Mouse (Mus musculus) heart, adult 18-20 months (tissue): ENCODE results near the gene Twist1. TPM values are rescaled to one million over a fixed set of nuclear protein-coding genes. Genes with fewer than 3 reads are reported as not detected.
A peak's percentile ranks its signal among the peaks of the same experiment; 100 is the strongest.

ENCODE experiments used
- DNase-seq, 2 experiments: peaks; one replicate each; pipeline ENCODE4 v3.0.0; 2021 to 2022; ENCODE audit warnings: mixed read lengths in 1 of 2
- long read RNA-seq, 2 experiments: library from polyadenylated mRNA; stranded (forward); transcript quantifications; one replicate each; pipeline ENCODE4 v2.0.0; 2021
- total RNA-seq, 2 experiments: library from RNA; stranded (reverse); gene quantifications; 2 replicates each; pipeline ENCODE4 v1.2.3; 2021

Twist1 gene
- 1 to 10 TPM; 1.3 to 2.3 TPM for total RNA-seq
- long read RNA-seq, experiment 1, result 0 reads
- long read RNA-seq, experiment 2, partial matches to known transcripts, result 1 of 2 reads
- long read RNA-seq, experiment 2, other reads (novel, unspliced or antisense), result 0 of 2 reads

- DNase-seq, result peak; percentile 59 to 68
Observed at GRCm38 (mm10) chr12:33957400-33958240, at the start of gene Twist1. Gene Twist1 (plus strand): TSS chr12:33957671.

- DNase-seq, result no peak
Observed at GRCm38 (mm10) chr12:33926751-33927150, 30.7 kb upstream of the Twist1 start.

DNA sequence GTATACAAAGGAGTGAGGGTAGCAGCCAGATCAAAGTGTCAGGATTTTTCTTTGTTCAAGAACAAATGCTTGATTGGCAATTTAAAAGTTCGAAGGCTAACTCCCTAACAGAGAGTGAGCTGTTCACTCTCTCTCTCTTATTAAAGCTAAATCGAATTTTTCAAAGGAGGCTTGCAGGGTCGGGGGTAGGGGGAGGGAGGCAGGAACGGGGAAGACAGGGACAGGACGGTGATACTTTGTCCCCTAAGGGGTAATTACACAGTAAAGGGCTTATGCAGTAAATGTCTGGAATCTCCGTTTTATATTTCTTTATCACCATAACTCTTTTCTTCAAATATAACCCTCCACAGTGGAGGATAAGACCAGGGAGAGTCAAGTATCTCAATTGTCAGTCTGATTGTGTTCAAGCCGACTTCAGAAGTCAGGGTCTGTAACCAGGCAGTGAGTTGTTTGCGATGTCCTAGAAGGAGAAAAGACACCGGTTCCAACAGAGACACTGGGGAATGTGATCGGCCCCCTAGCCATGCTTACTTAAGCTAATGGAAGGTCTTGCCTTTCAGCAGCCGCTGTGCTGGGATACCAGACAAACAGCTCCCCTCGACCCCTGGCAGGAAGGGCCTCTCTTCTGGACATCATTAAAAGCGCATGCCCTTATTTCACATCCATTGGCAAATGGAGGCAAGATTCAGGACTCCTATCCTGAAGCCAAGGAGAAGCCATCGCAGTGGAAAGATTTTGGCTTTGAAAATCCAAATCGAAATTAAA lies 30.0 kb upstream of the Twist1 start:
- DNase-seq, result no peak

DNA sequence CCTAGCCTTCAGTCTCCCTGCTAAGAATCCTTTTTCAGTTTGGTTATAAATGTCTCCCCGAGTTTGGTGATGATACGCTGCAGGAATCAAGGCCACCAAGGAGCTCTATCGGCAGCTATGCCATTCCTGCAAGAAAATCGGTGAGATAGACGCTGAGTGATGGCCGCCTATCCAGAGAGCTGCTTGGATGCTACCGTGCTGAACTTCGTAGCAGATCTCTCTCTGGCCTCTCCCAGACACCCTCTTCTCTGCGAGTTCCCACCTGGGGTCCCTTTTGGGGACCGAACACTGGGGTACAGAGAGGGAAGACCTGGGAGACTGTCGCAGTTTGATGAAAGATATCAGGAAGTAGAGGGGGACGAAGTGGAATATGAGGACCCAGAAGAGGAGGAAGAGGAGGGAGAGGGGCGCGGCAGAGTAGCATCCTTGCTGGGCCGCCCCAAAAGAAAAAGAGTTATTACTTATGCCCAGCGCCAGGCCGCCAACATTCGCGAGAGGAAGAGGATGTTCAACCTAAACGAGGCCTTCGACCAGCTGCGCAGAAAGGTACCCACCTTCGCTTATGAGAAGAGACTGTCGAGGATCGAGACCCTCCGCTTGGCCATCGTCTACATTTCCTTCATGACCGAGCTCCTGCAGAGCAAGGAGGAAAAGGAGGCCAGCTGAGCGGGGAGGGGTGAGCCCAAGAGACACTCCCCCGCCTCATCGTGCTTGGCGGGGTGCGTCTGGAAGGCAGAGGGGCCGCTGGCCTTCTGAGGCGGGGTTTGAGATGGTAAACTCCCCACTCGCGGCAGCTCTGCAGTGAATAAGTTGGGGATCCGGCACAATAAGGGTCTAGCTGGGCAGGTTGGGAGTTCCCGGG lies 28.9 kb upstream of the Twist1 start, which contains the start of gene Ferd3l:
Gene Ferd3l, plus strand, starts transcription at position 95 of the 862 bp plus-strand sequence.
- DNase-seq, result no peak

- no peak for DNase-seq
Observed at GRCm38 (mm10) chr12:33952843-33953242, 4.6 kb upstream of the Twist1 start.

GRCm38 (mm10) chr12:33954931-33955565 lies 2.4 kb upstream of the Twist1 start:
- no peak for DNase-seq

- peak in 1 of 2 experiments; percentile 16 for DNase-seq
Observed at GRCm38 (mm10) chr12:33955606-33956295, 1.7 kb upstream of the Twist1 start.

DNA sequence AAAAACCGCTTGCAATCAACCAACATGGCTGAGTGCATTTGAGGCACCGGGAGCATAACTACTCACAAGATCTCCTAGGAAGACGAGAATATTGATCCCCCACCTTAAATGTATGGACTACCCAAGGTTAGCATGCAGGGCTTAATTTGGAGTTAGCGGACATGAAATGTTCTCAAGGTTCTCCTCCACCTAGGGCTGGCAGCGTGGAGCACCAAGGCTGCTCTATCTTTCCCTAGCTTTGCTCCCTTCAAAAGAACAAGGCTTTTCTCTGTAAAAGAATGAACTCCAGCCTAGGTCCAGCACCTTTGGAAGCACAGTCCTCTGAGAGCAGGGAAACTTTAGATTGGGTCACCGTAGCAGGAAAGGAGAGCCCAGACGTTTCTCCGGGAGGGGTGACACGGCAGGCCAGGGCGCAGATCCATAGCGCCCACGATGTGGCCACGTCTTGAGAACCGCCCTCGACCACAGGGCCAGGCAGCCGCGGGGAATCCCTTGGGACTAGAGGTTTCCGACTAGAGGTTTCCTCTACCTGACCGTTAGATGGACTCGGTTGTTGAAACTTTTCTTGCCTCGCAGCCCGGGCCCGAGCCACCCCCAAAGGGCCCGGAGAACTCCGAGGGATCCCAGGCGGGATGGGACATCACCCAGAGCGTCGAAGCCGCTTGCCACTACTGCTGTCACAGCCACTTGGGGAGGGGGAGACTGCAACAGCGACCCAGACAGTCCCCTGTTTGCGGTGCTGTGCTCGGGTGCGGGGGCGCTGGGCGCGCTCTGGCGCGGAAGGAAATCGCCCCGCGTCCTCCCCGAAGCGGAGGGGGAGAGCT lies 683 bp upstream of the Twist1 start:
- DNase-seq, result peak; percentile 17 to 43

GRCm38 (mm10) chr12:33958241-33959194 lies 1.0 kb downstream of the Twist1 start:
- DNase-seq, result peak; percentile 38 to 50

DNA sequence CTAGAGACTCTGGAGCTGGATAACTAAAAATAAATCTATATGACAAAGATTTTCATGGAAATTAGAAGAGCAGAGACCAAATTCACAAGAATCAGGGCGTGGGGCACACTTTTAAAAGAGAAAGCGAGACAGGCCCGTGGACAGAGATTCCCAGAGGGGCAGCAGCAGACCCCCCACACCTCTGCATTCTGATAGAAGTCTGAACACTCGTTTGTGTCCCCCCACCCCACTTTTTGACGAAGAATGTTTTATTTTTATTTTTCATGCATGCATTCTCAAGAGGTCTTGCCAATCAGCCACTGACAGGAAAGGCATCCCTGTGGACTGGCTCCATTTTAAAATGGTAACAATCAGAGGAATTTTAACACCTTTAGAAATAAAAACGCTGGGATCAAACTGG lies 1.7 kb downstream of the Twist1 start:
- DNase-seq, result no peak

GRCm38 (mm10) chr12:33959846-33960245 lies 2.4 kb downstream of the Twist1 start:
- DNase-seq, result no peak

GRCm38 (mm10) chr12:33961013-33961412 lies 3.5 kb downstream of the Twist1 start:
- no peak for DNase-seq

- no peak for DNase-seq
Observed at GRCm38 (mm10) chr12:33962118-33962772, 4.8 kb downstream of the Twist1 start.

DNA sequence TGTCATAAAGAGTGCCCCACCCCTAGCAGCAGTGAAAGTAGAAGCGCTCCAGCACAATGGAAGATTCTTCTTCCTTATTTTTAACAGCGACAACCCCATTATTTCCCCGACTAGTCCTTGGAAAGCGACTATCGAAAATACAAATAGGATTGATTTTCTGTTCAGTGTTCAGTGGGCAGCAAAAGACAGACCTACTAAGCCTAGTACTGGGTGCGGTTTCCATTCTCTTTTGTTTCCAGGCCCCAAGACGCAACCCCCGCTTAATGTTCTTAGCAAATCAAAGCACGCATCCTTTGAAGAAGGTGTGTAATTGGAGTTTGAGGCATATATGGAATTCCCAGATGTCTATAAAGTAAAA lies 5.3 kb downstream of the Twist1 start:
- DNase-seq, result no peak

GRCm38 (mm10) chr12:33963671-33964369 lies 6.3 kb downstream of the Twist1 start:
- no peak for DNase-seq

GRCm38 (mm10) chr12:33964427-33964826 lies 7.0 kb downstream of the Twist1 start:
- no peak for DNase-seq

DNA sequence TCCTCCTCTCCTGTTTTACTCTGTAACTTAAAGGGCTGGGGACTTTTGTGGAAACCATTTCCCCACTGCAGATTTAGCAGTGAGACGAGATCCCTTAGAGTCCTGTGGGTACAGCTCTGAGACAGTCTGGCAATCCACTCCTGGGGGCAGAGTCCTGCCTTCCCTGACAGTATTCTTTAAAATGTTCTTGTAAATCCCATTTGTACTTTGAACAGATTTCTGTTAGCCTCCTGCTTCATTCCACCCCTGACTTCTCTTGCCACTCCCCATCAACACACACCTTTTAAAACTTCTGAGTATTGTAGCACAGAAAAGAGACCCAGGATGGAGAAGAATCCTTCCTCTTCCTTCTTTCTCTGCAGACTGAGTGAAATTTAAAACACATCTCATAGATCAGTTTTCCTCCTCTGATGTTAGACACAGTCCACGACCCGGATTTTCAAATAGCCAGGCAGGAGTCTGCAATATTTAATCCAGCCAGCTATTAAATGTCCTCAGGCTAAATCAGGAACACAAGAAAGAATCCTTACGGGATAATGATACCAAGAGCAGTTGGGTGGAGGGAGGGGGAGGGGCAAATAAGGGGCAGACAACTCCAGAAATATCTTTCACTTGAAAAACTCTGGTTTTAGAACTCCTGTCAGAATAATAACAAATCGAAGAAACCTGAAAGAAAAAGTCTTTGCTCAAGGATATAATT lies 8.3 kb downstream of the Twist1 start:
- no peak for DNase-seq
